Mouse (Mus musculus): ENCODE measurements at regions not wholly inside any gene's neighbourhood (a gene's known extent, or its start where the extent isn't known, plus 50 kb on each side); places are given as distances from the start of the nearest gene placed in this dataset.

GRCm38 (mm10) chr4:95155178-95155577 lies 103.2 kb upstream of the Jun start:
- DNase-seq, result no peak

GRCm38 (mm10) chr4:95155796-95156195 lies 103.8 kb upstream of the Jun start:
- DNase-seq, result no peak

GRCm38 (mm10) chr4:95156451-95157271 lies 104.6 kb upstream of the Jun start:
- DNase-seq, result peak; percentile 86

GRCm38 (mm10) chr4:95157653-95158430 lies 105.8 kb upstream of the Jun start:
- no peak for DNase-seq

- DNase-seq, result peak; percentile 33
Observed at GRCm38 (mm10) chr4:95158632-95159424, 106.8 kb upstream of the Jun start.

- DNase-seq, result no peak
Observed at GRCm38 (mm10) chr4:95159821-95160220, 107.8 kb upstream of the Jun start.

- DNase-seq, result no peak
Observed at GRCm38 (mm10) chr4:95160465-95160864, 108.4 kb upstream of the Jun start.

- DNase-seq, result peak; percentile 96
Observed at GRCm38 (mm10) chr4:95160912-95161669, 109.1 kb upstream of the Jun start.

- DNase-seq, result no peak
Observed at GRCm38 (mm10) chr4:95161670-95162020, 109.6 kb upstream of the Jun start.

- no peak for DNase-seq
Observed at GRCm38 (mm10) chr4:95162386-95163090, 110.5 kb upstream of the Jun start.

- DNase-seq, result no peak
Observed at GRCm38 (mm10) chr4:95163403-95163802, 111.4 kb upstream of the Jun start.

GRCm38 (mm10) chr4:95166503-95166902 lies 114.5 kb upstream of the Jun start:
- DNase-seq, result no peak

GRCm38 (mm10) chr4:95167216-95167615 lies 115.2 kb upstream of the Jun start:
- DNase-seq, result no peak

GRCm38 (mm10) chr4:95169702-95170101 lies 117.7 kb upstream of the Jun start:
- DNase-seq, result no peak

- no peak for DNase-seq
Observed at GRCm38 (mm10) chr4:95177753-95178152, 125.7 kb upstream of the Jun start.

GRCm38 (mm10) chr4:95178467-95178866 lies 126.4 kb upstream of the Jun start:
- DNase-seq, result no peak

GRCm38 (mm10) chr4:95178900-95179299 lies 126.9 kb upstream of the Jun start:
- DNase-seq, result no peak

- DNase-seq, result no peak
Observed at GRCm38 (mm10) chr4:95180446-95180845, 128.4 kb upstream of the Jun start.

- no peak for DNase-seq
Observed at GRCm38 (mm10) chr4:95180999-95181398, 129.0 kb upstream of the Jun start.

- no peak for DNase-seq
Observed at GRCm38 (mm10) chr4:95184180-95184579, 132.2 kb upstream of the Jun start.

GRCm38 (mm10) chr4:95185113-95185915 lies 133.3 kb upstream of the Jun start:
- no peak for DNase-seq

Measured in adrenal gland, adult 8-10 months (tissue).